Mouse (Mus musculus) hindbrain, embryonic 15.5 days (tissue): ENCODE data around the gene C1qtnf2. TPM values are rescaled to one million over a fixed set of nuclear protein-coding genes. Genes with fewer than 3 reads are reported as not detected.
A peak's percentile ranks its signal among the peaks of the same experiment; 100 is the strongest.

Experiments
- ATAC-seq: fragments of 200-750 bp; cut with Nextera tagmentation; 2 replicates; pipeline ENCODE4 v1.8.0; 2017; ENCODE audit warnings: low read depth, moderate number of reproducible peaks, moderate TSS enrichment; ENCODE audit not compliant: low FRiP score
- H3K27ac ChIP-seq: fragments of 300-500 bp; sonication (generic); replicated peaks from 2 replicates; pipeline ENCODE4 v1.5.1; 2015; ENCODE audit warnings: mild to moderate bottlenecking, inconsistent platforms
- H3K27me3 ChIP-seq: fragments of 300-500 bp; sonication (generic); 2 replicates; pipeline ENCODE4 v1.6.1; 2015; ENCODE audit warnings: control low read depth, inconsistent platforms
- H3K36me3 ChIP-seq: fragments of 300-500 bp; sonication (generic); 2 replicates; pipeline ENCODE4 v1.6.1; 2015; ENCODE audit warnings: control low read depth, inconsistent platforms
- H3K4me1 ChIP-seq: fragments of 300-500 bp; sonication (generic); replicated peaks from 2 replicates; pipeline ENCODE4 v1.6.1; 2015; ENCODE audit warnings: control low read depth, inconsistent platforms
- H3K4me2 ChIP-seq: fragments of 300-500 bp; sonication (generic); 2 replicates; pipeline ENCODE4 v1.6.1; 2015; ENCODE audit warnings: moderate library complexity, mild to moderate bottlenecking, inconsistent platforms
- H3K4me3 ChIP-seq: fragments of 300-500 bp; sonication (generic); 2 replicates; pipeline ENCODE4 v1.5.1; 2015; ENCODE audit warnings: mild to moderate bottlenecking, inconsistent platforms
- H3K9ac ChIP-seq: fragments of 300-500 bp; sonication (generic); 2 replicates; pipeline ENCODE4 v1.6.1; 2015; ENCODE audit warnings: inconsistent platforms
- H3K9me3 ChIP-seq: fragments of 300-500 bp; sonication (generic); 2 replicates; pipeline ENCODE4 v1.6.1; 2016; ENCODE audit warnings: control low read depth, inconsistent platforms
- WGBS: fragments of 180-500 bp; shearing (Covaris S2); methylation state at CpG from one replicate; pipeline ENCODE4 v1.1.7; 2015; 5-methylcytosine and 5-hydroxymethylcytosine counted together
- polyA plus RNA-seq: library from polyadenylated mRNA; unstranded; fragments of >200 nt; fragmentation: Nextera tagmentation; extraction: Ambion mirVana; gene quantifications from 2 replicates; pipeline ENCODE4 v1.2.1, GENCODE M21; 2015

C1qtnf2 gene
- polyA plus RNA-seq, 1 experiment from 2014 or later, result 13.6 TPM

- WGBS, result 61% methylated on average over 11 of the region's 11 CpGs
- no peak overlapping the region for H3K4me2 ChIP-seq
- ATAC-seq, result no peak
These were observed 43.6 kb downstream of the C1qtnf2 start for GRCm38 (mm10) chr11:43517641-43518040.

GRCm38 (mm10) chr11:43518086-43518485 is 44.0 kb downstream of the C1qtnf2 start:
- Histone ChIP-seq H3K36me3 (no peaks in the 10 kb centered on the region), H3K4me3 (no peak overlapping the region), H3K4me1 (no peaks in the 10 kb centered on the region), H3K9me3 (no peaks in the 10 kb centered on the region), H3K4me2 (no peak overlapping the region), H3K27me3 (no peaks in the 10 kb centered on the region), H3K9ac (no peak overlapping the region), H3K27ac (no peak overlapping the region)
- ATAC-seq, result no peak

More at GRCm38 (mm10) chr11:43517641-43518040, 43.6 kb downstream of the C1qtnf2 start:
- H3K4me3 ChIP-seq, result no peak overlapping the region
- H3K27me3 ChIP-seq, result no peaks in the 10 kb centered on the region
- H3K27ac ChIP-seq, result no peak overlapping the region
- no peaks in the 10 kb centered on the region for H3K36me3 ChIP-seq
- no peaks in the 10 kb centered on the region for H3K4me1 ChIP-seq
- H3K9me3 ChIP-seq, result no peaks in the 10 kb centered on the region
- H3K9ac ChIP-seq, result no peak overlapping the region

DNA sequence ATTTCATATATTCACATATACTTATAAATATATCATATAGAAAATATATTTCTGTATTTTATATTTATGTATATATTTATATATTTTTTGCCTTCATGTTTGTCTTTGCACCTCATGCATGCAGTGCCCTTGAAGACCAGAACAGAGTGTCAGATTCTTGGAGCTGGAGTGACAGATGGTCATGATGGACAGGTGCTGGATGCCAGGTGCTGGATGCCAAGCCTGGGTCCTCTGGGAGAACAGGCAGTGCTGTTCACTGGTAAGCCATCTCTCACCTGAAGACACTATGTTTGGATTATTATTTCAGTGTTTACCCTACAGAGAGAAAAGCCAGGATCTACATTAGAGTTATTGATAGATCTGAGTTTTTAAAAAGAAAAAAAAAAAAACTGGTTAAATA is 44.7 kb downstream of the C1qtnf2 start:
- Histone ChIP-seq H3K4me3 (no peak overlapping the region), H3K36me3 (no peaks in the 10 kb centered on the region), H3K4me2 (no peak overlapping the region), H3K27me3 (no peaks in the 10 kb centered on the region), H3K9ac (no peak overlapping the region), H3K4me1 (no peaks in the 10 kb centered on the region), H3K9me3 (no peaks in the 10 kb centered on the region), H3K27ac (no peak overlapping the region)
- no peak for ATAC-seq

DNA sequence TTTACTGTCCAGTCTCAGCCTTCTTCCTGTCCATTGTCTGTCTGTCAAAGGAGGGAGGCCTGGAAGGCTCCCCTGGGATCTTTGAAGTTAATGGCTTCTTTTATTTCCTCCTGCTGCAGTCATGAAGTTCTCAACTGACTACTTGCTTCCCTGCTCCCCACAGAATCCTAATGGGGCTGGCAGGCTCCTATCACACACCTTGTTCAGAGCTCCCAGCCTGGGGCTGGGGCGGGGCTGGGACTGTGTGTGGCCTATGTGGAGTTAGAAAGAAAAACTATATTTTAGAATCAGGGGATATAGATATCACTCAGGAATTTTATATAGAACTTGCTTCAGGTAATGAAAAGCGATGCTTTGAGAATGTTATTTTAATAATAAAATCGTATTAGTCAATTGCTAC is 46.4 kb downstream of the C1qtnf2 start:
- Histone ChIP-seq H3K4me2 (no peak overlapping the region), H3K27ac (no peak overlapping the region), H3K9me3 (no peaks in the 10 kb centered on the region), H3K36me3 (no peaks in the 10 kb centered on the region), H3K4me3 (no peak overlapping the region), H3K9ac (no peak overlapping the region), H3K27me3 (no peaks in the 10 kb centered on the region), H3K4me1 (no peaks in the 10 kb centered on the region)
- WGBS, result 85% methylated on average over 3 of the region's 3 CpGs
- ATAC-seq, result no peak

- Histone ChIP-seq H3K4me1 (peaks cover 31% of the 10 kb centered on the region), H3K27me3 (no peaks in the 10 kb centered on the region), H3K4me3 (peak overlapping the region; percentile 76), H3K9me3 (no peaks in the 10 kb centered on the region), H3K27ac (peak overlapping the region; percentile 80), H3K4me2 (peak overlapping the region; percentile 89), H3K36me3 (no peaks in the 10 kb centered on the region), H3K9ac (peak overlapping the region; percentile 65)
- peak; percentile 10 for ATAC-seq
- under 1% methylated on average over 23 of the region's 25 CpGs for WGBS
These were observed 54.1 kb downstream of the C1qtnf2 start for GRCm38 (mm10) chr11:43528078-43528682.

GRCm38 (mm10) chr11:43528683-43529499 is 54.8 kb downstream of the C1qtnf2 start, which contains the start of gene Ccnjl:
Ccnjl (plus strand) TSS chr11:43528784.
- H3K9ac ChIP-seq, result peak within 1 kb of the TSS; percentile 65
- H3K27me3 ChIP-seq, result no peaks in the 10 kb centered on the region
- ATAC-seq, result peak; percentile 81
- no peaks in the 10 kb centered on the region for H3K9me3 ChIP-seq
- peaks cover 31% of the 10 kb centered on the region for H3K4me1 ChIP-seq
- H3K4me3 ChIP-seq, result peak within 1 kb of the TSS; percentile 76
- under 1% methylated on average over 58 of the region's 79 CpGs for WGBS
- no peaks in the 10 kb centered on the region for H3K36me3 ChIP-seq
- peak within 1 kb of the TSS; percentile 89 for H3K4me2 ChIP-seq
- peak within 1 kb of the TSS; percentile 80 for H3K27ac ChIP-seq

GRCm38 (mm10) chr11:43530043-43530442 is 56.0 kb downstream of the C1qtnf2 start:
- WGBS, result 28% methylated on average over 3 of the region's 3 CpGs
- Histone ChIP-seq H3K9me3 (no peaks in the 10 kb centered on the region), H3K27me3 (no peaks in the 10 kb centered on the region), H3K36me3 (no peaks in the 10 kb centered on the region), H3K27ac (no peak overlapping the region), H3K4me2 (peak overlapping the region; percentile 89), H3K9ac (no peak overlapping the region), H3K4me3 (peak overlapping the region; percentile 76), H3K4me1 (peaks cover 31% of the 10 kb centered on the region)
- ATAC-seq, result no peak

DNA sequence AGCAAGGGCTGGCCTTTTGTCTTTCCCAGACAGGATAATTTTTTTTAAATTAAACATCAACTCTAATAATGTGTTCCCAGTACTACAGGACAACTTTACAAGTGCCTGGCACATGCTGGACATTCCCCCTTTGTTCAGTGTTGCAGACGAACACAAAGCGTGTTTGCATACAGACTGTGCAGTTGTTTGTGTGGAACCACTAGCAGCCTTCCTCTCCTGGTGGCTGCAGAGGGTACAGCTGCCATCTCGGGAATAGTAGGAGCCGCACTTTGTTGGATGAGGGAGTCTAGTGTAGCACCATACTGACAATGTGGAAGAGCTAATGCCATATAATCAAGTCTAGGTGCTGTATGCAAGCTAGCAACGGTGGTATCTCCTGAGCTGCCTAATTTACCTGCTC is 57.5 kb downstream of the C1qtnf2 start:
- Histone ChIP-seq H3K36me3 (no peaks in the 10 kb centered on the region), H3K4me2 (no peak overlapping the region), H3K4me1 (peaks cover 31% of the 10 kb centered on the region), H3K9me3 (no peaks in the 10 kb centered on the region), H3K27me3 (no peaks in the 10 kb centered on the region), H3K4me3 (no peak overlapping the region), H3K27ac (no peak overlapping the region), H3K9ac (no peak overlapping the region)
- ATAC-seq, result no peak
- WGBS, result 39% methylated on average over 5 of the region's 5 CpGs

- no peak overlapping the region for H3K9ac ChIP-seq
- 84% methylated on average over 6 of the region's 6 CpGs for WGBS
- H3K36me3 ChIP-seq, result no peaks in the 10 kb centered on the region
- H3K4me2 ChIP-seq, result no peak overlapping the region
- no peak overlapping the region for H3K4me3 ChIP-seq
- no peaks in the 10 kb centered on the region for H3K9me3 ChIP-seq
- no peak for ATAC-seq
- H3K4me1 ChIP-seq, result peaks cover 16% of the 10 kb centered on the region
- no peak overlapping the region for H3K27ac ChIP-seq
- no peaks in the 10 kb centered on the region for H3K27me3 ChIP-seq
These were observed 63.0 kb downstream of the C1qtnf2 start for GRCm38 (mm10) chr11:43537074-43537473.

DNA sequence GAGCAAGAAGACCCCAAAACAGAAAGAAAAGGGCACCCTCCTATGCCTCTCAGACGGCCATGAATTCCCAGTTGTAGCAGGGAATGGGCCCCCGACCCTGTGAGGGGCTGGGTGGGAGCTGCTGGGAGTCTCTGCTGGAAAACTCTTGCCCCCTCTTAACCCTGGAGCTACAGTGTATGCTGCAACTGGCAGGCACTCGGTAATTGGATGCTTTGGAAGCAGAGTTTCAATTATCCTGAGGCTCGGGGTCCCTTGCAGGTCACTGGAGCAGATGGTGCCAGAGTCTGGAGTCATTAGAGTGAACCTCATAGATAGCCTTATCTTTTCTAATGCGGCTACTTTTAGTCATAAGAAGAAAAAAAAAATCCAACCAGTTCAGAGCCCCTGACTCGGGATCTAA is 65.8 kb downstream of the C1qtnf2 start:
- no peak overlapping the region for H3K4me2 ChIP-seq
- no peaks in the 10 kb centered on the region for H3K27me3 ChIP-seq
- 18% methylated on average over 6 of the region's 6 CpGs for WGBS
- H3K36me3 ChIP-seq, result no peaks in the 10 kb centered on the region
- H3K4me1 ChIP-seq, result peaks cover 14% of the 10 kb centered on the region
- H3K9me3 ChIP-seq, result no peaks in the 10 kb centered on the region
- ATAC-seq, result peak; percentile 74; the same call in 1 of the 2 replicates
- 0 out of 2 replicates have a peak overlapping the region, but pooled peaks have one; percentile 10 for H3K27ac ChIP-seq
- H3K9ac ChIP-seq, result no peak overlapping the region
- no peak overlapping the region for H3K4me3 ChIP-seq
